Mouse (Mus musculus) megakaryocyte progenitor cell, adult 5-6 weeks (primary cell): ENCODE measurements around the gene Mettl27. TPM values are rescaled to one million over a fixed set of nuclear protein-coding genes. Genes with fewer than 3 reads are reported as not detected.
"Not testable (repeated sequence)": the region's sequence is repeated elsewhere in the genome, so short reads cannot be mapped to it uniquely, and the experiment has no call there.

Source experiments
- ATAC-seq: replicated peaks from 2 replicates; pipeline ENCODE4 v1.8.0; 2016; ENCODE audit warnings: mild to moderate bottlenecking, moderate TSS enrichment, inconsistent platforms; ENCODE audit not compliant: poor library complexity
- total RNA-seq, 2 experiments: library from RNA; stranded (forward) in 1 of 2; stranded (reverse) in 1 of 2; fragments of 157-497, 149-512 nt in 1 of 2; fragments of 200-1000 nt in 1 of 2; gene quantifications; 2 replicates each; pipeline versions ENCODE4 v1.2.3 to v1.2.4; 2015 to 2017

Mettl27 gene
- total RNA-seq, 2 experiments from 2014 or later, result 0.92 to 3.9 TPM

- ATAC-seq, result peak; percentile 68
Measured at GRCm38 (mm10) chr5:134951053-134951884, 19.1 kb downstream of the Mettl27 start.

DNA sequence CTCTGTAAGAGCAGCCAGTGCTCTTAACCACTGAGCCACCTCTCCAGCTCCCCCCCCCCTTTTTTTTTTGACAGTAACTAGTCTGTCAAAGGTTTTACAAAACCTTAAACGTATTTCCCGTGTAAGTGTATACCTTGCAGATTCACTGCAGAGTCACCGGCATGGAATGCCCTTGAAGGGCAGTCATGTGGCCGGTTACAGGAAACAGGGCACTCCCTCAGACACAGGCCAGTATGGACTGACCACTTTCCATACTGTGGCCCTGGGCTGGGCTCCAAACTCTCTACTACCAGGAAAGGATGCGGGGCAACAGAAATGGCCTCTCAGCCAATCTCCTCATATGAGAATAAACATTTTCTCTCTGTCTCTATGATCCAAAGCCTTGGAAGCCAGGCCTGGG lies 23.3 kb downstream of the Mettl27 start:
- ATAC-seq, result no peak

- peak; percentile 44 for ATAC-seq
Measured at GRCm38 (mm10) chr5:134959114-134959513, 26.9 kb downstream of the Mettl27 start.

GRCm38 (mm10) chr5:134960430-134960829 lies 28.3 kb downstream of the Mettl27 start:
- peak; percentile 29; the same call in 1 of the 2 replicates for ATAC-seq

GRCm38 (mm10) chr5:134961519-134961918 lies 29.4 kb downstream of the Mettl27 start:
- no peak for ATAC-seq

DNA sequence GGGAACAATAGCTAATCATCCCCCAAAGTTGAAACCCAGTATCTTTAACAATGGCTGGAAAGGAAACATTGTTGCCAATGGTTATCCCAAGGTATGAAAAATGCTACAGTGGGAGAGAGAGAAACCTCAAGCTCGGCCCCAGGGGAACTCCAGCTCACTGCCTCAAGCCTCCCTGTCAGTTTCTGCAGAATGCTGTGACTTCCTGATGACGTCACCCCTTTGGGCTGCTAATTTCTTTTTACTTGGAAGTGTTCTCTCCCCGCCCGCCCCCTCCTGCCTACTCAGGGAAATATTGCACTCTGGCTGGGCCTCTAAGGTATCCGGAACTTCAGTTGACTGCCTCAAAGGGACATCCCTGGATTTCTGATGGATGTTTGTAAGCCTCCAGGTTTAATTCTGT lies 31.4 kb downstream of the Mettl27 start:
- no peak for ATAC-seq

DNA sequence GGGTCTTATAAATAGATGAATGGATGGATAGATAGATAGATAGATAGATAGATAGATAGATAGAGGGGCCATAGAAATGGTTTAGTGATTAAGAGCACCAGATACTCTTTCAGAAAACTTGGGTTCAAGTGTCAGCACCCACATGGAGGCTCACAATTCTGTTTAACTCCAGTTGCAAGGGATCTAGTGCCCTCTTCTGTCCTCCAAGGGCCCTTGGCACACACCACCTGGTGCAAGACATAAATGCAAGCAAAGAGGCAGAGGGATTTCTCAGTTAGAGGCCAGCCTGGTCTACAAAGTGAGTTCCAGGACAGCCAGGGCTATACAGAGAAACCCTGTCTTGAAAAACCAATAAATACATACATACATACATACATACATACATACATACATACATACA lies 32.5 kb downstream of the Mettl27 start:
- not testable (repeated sequence) for ATAC-seq

DNA sequence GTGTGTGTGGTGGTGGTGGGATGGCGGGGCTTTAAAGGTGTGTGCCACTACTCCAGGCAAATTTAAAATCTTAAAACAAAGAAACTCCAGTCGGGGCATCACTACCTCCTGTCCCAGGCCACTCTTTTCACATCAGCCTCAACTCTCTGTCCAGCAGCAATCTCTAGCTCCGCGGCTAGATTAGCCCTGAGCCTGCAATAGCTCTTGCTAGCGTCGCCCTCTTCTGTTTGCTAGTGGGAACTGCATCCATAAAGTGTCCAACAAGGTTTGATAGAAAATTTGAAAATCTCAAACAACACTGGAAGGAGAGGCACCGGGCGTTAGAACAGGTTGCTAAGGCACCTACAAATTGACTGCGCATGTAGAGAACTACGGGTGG lies 33.3 kb downstream of the Mettl27 start:
- peak; percentile 77 for ATAC-seq

- peak; percentile 88 for ATAC-seq
Measured at GRCm38 (mm10) chr5:134965852-134966821, 34.0 kb downstream of the Mettl27 start.

DNA sequence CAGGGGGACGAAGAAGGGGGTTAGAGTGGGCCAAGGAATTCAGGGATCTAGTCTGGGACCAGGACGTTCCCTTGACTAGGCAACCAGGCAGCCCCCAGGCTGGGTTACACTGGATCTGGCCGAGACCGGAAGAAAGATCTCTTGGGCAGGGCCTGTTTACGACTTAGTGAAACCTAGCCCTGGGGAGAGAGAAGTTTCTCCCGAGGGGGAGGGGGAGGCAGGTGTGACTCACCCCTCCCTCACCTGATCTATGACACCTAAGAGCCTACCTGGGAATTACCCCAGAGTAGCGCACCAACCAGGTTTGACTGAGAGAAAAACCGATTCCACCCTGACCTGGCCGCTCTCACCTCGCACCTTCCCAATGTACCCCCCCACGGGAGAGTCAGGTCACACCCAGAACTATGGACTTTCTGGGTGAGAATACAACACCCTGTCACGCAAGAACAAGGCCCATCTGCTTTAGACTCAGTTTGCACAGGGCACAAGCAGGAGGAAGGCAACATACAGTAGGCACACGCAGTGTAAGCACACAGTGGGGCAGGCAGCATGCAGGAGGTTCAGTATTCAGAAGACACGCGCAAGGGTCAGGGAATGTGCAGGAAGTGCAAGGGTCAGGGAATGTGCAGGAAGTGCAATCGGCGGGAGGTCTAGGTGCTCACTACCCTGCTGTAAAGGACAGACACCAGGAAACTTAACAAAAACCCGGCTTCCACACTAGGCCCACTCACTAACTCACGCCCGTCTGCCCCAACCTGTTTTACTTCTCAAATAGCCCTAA lies 35.2 kb downstream of the Mettl27 start:
- no peak for ATAC-seq

GRCm38 (mm10) chr5:134970671-134971070 lies 38.5 kb downstream of the Mettl27 start:
- no peak for ATAC-seq

GRCm38 (mm10) chr5:134973081-134973480 lies 40.9 kb downstream of the Mettl27 start:
- ATAC-seq, result no peak

- ATAC-seq, result no peak
Measured at GRCm38 (mm10) chr5:134973526-134973925, 41.4 kb downstream of the Mettl27 start.

GRCm38 (mm10) chr5:134974294-134974693 lies 42.1 kb downstream of the Mettl27 start:
- peak; percentile 68 for ATAC-seq

- ATAC-seq, result no peak
Measured at GRCm38 (mm10) chr5:134974921-134975320, 42.8 kb downstream of the Mettl27 start.

GRCm38 (mm10) chr5:134976164-134976563 lies 44.0 kb downstream of the Mettl27 start:
- peak; percentile 49 for ATAC-seq

GRCm38 (mm10) chr5:134976577-134977250 lies 44.5 kb downstream of the Mettl27 start:
- ATAC-seq, result peak; percentile 54

- ATAC-seq, result no peak
Measured at GRCm38 (mm10) chr5:134977837-134978236, 45.7 kb downstream of the Mettl27 start.

- no peak for ATAC-seq
Measured at GRCm38 (mm10) chr5:134981149-134981548, 49.0 kb downstream of the Mettl27 start.

GRCm38 (mm10) chr5:134983111-134983510 lies 50.9 kb downstream of the Mettl27 start:
- no peak for ATAC-seq
